ENCODE assay signal across 8 mouse cellular contexts in the genomic region with DNA sequence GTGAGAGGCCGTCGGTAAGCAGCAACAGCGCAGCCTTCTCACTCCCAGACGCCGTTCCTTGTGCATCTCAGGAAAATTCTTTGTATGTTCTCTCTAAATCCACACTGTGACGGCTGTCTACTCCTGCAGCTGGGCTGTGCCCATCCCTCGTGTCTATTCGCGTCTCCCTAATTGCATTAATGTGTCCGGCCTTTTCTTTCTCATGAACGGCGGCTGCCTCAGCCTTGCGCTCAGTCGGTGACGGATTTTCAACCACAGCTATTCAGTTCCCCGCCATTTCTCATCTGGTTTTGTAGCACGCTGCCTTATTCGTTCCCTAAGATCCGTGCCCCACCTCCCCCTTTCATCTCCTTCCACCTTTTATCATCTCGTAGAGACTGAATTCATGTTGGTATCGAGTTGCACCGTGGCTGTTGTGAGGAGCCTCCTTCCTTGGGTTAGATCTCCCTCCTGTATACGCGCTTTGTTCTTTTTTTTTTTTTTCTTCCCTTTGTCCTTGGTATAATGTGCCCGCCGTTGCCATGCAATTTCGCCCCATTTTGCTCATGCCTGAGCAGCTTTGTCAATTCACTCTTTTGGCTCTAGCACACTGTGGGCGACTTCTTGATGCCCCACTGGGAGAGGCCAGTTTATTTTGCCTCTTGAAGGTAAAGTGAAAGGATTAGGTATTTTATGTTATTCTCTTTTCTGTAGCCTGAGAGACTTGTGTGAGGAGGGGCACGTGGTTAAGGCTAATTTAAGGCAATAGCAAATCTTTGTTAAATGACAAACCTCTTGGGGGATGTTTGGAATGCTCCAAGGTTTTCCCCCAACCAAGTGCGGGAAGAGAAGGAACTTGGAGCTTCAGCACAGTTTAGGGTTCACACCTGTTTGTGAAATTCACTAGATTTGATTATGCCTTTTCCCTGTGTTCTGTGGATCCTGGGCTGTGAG. TPM values are rescaled to one million over a fixed set of nuclear protein-coding genes. Genes with fewer than 3 reads are reported as not detected.
DNase-seq lines count a peak whose midpoint lies in the region; ATAC-seq lines count a peak whose summit lies in the region.

No protein-coding gene starts in this region.

- peak overlapping the region; percentile 25 for H3K4me3 ChIP-seq in heart, embryonic 11.5 days (ENCODE audit: low read depth, low read length)
- H3K4me3 ChIP-seq in forebrain, embryonic 13.5 days = peak overlapping the region; percentile 31
- no peak overlapping the region for H3K4me3 ChIP-seq in liver, embryonic 16.5 days (ENCODE audit: low read depth, low read length)

- H3K27ac ChIP-seq in heart, embryonic 11.5 days (ENCODE audit: low read depth, low read length) = no peak overlapping the region
- peak overlapping the region; percentile 97 for H3K27ac ChIP-seq in forebrain, embryonic 13.5 days
- H3K27ac ChIP-seq in liver, embryonic 16.5 days (ENCODE audit: low read length) = no peak overlapping the region

- H3K9me3 ChIP-seq in heart, embryonic 11.5 days (replicated peaks; ENCODE audit: control insufficient read depth, low read length) = no peaks in the 10 kb centered on the region
- H3K9me3 ChIP-seq in forebrain, embryonic 13.5 days (replicated peaks) = no peaks in the 10 kb centered on the region
- H3K9me3 ChIP-seq in liver, embryonic 16.5 days (replicated peaks; ENCODE audit: control insufficient read depth, low read length) = no peaks in the 10 kb centered on the region

- H3K27me3 ChIP-seq in heart, embryonic 11.5 days (ENCODE audit: control insufficient read depth, insufficient read depth, low read length) = peaks cover 3% of the 10 kb centered on the region; the same call in 1 of the 2 replicates
- H3K27me3 ChIP-seq in forebrain, embryonic 13.5 days = no peaks in the 10 kb centered on the region
- peaks cover 10% of the 10 kb centered on the region for H3K27me3 ChIP-seq in liver, embryonic 16.5 days (ENCODE audit: control insufficient read depth, insufficient read depth, low read depth, low read length)

- DNase-seq in heart, adult 18-20 months = no peak
- DNase-seq in Muller cell, postnatal 12 days (ENCODE audit: inconsistent ontology term) = peak; percentile 58
- DNase-seq in adrenal gland, postnatal 36 days = no peak
- no peak for DNase-seq in cerebellum, adult 9-10 months

- no peak for ATAC-seq in heart, embryonic 11.5 days (replicated peaks; ENCODE audit: insufficient number of reproducible peaks, low FRiP score, low TSS enrichment)
- peak; percentile 79 for ATAC-seq in forebrain, embryonic 13.5 days
- ATAC-seq in liver, embryonic 16.5 days (ENCODE audit: low read depth) = no peak
- no peak for ATAC-seq in CD4-positive, CD25-positive, alpha-beta regulatory T cell, adult 4 months

- peak overlapping the region; percentile 52 for H3K9ac ChIP-seq in heart, embryonic 11.5 days (ENCODE audit: low read depth, low read length)
- peak overlapping the region; percentile 73 for H3K9ac ChIP-seq in forebrain, embryonic 13.5 days
- no peak overlapping the region for H3K9ac ChIP-seq in liver, embryonic 16.5 days (ENCODE audit: low read depth, low read length)

- H3K36me3 ChIP-seq in heart, embryonic 11.5 days (ENCODE audit: control insufficient read depth, insufficient read depth, low read length) = no peaks in the 10 kb centered on the region
- H3K36me3 ChIP-seq in forebrain, embryonic 13.5 days (ENCODE audit: poor library complexity, severe bottlenecking) = no peaks in the 10 kb centered on the region
- no peaks in the 10 kb centered on the region for H3K36me3 ChIP-seq in liver, embryonic 16.5 days (ENCODE audit: control insufficient read depth, insufficient read depth)

- 0 out of 2 replicates have a peak, but pooled peaks cover 2% of the 10 kb centered on the region for H3K4me1 ChIP-seq in heart, embryonic 11.5 days (ENCODE audit: control insufficient read depth, insufficient read depth, low read length)
- H3K4me1 ChIP-seq in forebrain, embryonic 13.5 days = peaks cover 26% of the 10 kb centered on the region
- no peaks in the 10 kb centered on the region for H3K4me1 ChIP-seq in liver, embryonic 16.5 days (ENCODE audit: control insufficient read depth, low read depth, low read length)

- 17% methylated on average over 30 of the region's 30 CpGs for WGBS in heart, embryonic 11.5 days (ENCODE audit: insufficient replicate concordance)
- 1% methylated on average over 30 of the region's 30 CpGs for WGBS in forebrain, embryonic 13.5 days
- WGBS in liver, embryonic 16.5 days (ENCODE audit: insufficient replicate concordance) = 17% methylated on average over 30 of the region's 30 CpGs

- peak overlapping the region; percentile 66 for H3K4me2 ChIP-seq in heart, embryonic 11.5 days
- H3K4me2 ChIP-seq in forebrain, embryonic 13.5 days = peak overlapping the region; percentile 60
- peak overlapping the region; percentile 9; the same call in 1 of the 2 replicates for H3K4me2 ChIP-seq in liver, embryonic 16.5 days (ENCODE audit: low read depth, low read length)

RNA-seq across cellular contexts. Expression of a gene that starts 21.5 kb away (rescaled TPM):
- polyA plus RNA-seq in heart, embryonic 11.5 days (2014; fragmentation: Nextera tagmentation; extraction: Ambion mirVana) = 0.20 and 1.3 TPM in 2 replicates
- total RNA-seq in heart, adult 18-20 months (2021) = under 1 TPM; 0.10 to 0.51 TPM
- polyA plus RNA-seq in forebrain, embryonic 13.5 days (2015; fragmentation: Nextera tagmentation; extraction: Ambion mirVana) = 1.7 and 2.0 TPM in 2 replicates
- 0.07 and 0.09 TPM in 2 replicates for polyA plus RNA-seq in liver, embryonic 16.5 days (2015; fragmentation: Nextera tagmentation; extraction: Ambion mirVana)
- polyA plus RNA-seq in CD4-positive, CD25-positive, alpha-beta regulatory T cell, adult 4 months (2017; shearing (Covaris generic)) = under 1 TPM in 1 of 2 experiments, not detected in 1; 0.09 TPM
- under 1 TPM; 0.10 to 0.30 TPM for total RNA-seq in adrenal gland, postnatal 36 days (2021)

RNA-seq across cellular contexts. Expression of a gene that starts 32.6 kb away (rescaled TPM):
- 15.2 and 19.0 TPM in 2 replicates for polyA plus RNA-seq in heart, embryonic 11.5 days (2014; fragmentation: Nextera tagmentation; extraction: Ambion mirVana)
- 100 to 1,000 TPM; 111 to 140 TPM for total RNA-seq in heart, adult 18-20 months (2021)
- 63.1 and 72.0 TPM in 2 replicates for polyA plus RNA-seq in forebrain, embryonic 13.5 days (2015; fragmentation: Nextera tagmentation; extraction: Ambion mirVana)
- polyA plus RNA-seq in liver, embryonic 16.5 days (2015; fragmentation: Nextera tagmentation; extraction: Ambion mirVana) = 0.27 and 0.39 TPM in 2 replicates
- under 1 TPM; 0.27 to 0.37 TPM for polyA plus RNA-seq in CD4-positive, CD25-positive, alpha-beta regulatory T cell, adult 4 months (2017; shearing (Covaris generic))
- total RNA-seq in adrenal gland, postnatal 36 days (2021) = 1 to 10 TPM in 1 of 2 experiments, under 1 TPM in 1; 0.66 to 1.1 TPM

RNA-seq across cellular contexts. Expression of a gene that starts 52.7 kb away (rescaled TPM):
- 20.3 and 22.9 TPM in 2 replicates for polyA plus RNA-seq in heart, embryonic 11.5 days (2014; fragmentation: Nextera tagmentation; extraction: Ambion mirVana)
- total RNA-seq in heart, adult 18-20 months (2021) = 1 to 10 TPM; 5.0 to 5.4 TPM
- polyA plus RNA-seq in forebrain, embryonic 13.5 days (2015; fragmentation: Nextera tagmentation; extraction: Ambion mirVana) = 32.0 and 35.1 TPM in 2 replicates
- polyA plus RNA-seq in liver, embryonic 16.5 days (2015; fragmentation: Nextera tagmentation; extraction: Ambion mirVana) = 14.6 and 15.5 TPM in 2 replicates
- polyA plus RNA-seq in CD4-positive, CD25-positive, alpha-beta regulatory T cell, adult 4 months (2017; shearing (Covaris generic)) = 10 to 100 TPM; 23.0 to 31.9 TPM
- 1 to 10 TPM; 9.2 to 9.7 TPM for total RNA-seq in adrenal gland, postnatal 36 days (2021)

RNA-seq across cellular contexts. Expression of a gene that starts 52.8 kb away (rescaled TPM):
- polyA plus RNA-seq in heart, embryonic 11.5 days (2014; fragmentation: Nextera tagmentation; extraction: Ambion mirVana) = 103 and 107 TPM in 2 replicates
- 10 to 100 TPM; 15.0 to 15.5 TPM for total RNA-seq in heart, adult 18-20 months (2021)
- 119 and 129 TPM in 2 replicates for polyA plus RNA-seq in forebrain, embryonic 13.5 days (2015; fragmentation: Nextera tagmentation; extraction: Ambion mirVana)
- 55.5 and 55.8 TPM in 2 replicates for polyA plus RNA-seq in liver, embryonic 16.5 days (2015; fragmentation: Nextera tagmentation; extraction: Ambion mirVana)
- polyA plus RNA-seq in CD4-positive, CD25-positive, alpha-beta regulatory T cell, adult 4 months (2017; shearing (Covaris generic)) = 100 to 1,000 TPM; 307 to 416 TPM
- total RNA-seq in adrenal gland, postnatal 36 days (2021) = 10 to 100 TPM; 63.3 to 64.7 TPM

Comparison
In these comparisons a context has a peak if more than half of its experiments do, and no peak if none do; other contexts are left out.
1. H3K4me2 ChIP-seq: peak in every context shown above with its lines; median percentile 66 in heart, embryonic 11.5 days; 60 in forebrain, embryonic 13.5 days; 9 in liver, embryonic 16.5 days.
2. RNA of a gene that starts 32.6 kb away (polyA plus RNA-seq): 63.1 to 72.0 TPM in forebrain, embryonic 13.5 days and 15.2 to 19.0 TPM in heart, embryonic 11.5 days; 0.27 to 0.39 TPM in liver, embryonic 16.5 days and 0.27 to 0.37 TPM in CD4-positive, CD25-positive, alpha-beta regulatory T cell, adult 4 months; every median in the first group is over 10 times any median in the second.